Mouse (Mus musculus) stomach, embryonic 16.5 days (tissue): ENCODE measurements at regions not wholly inside any gene's neighbourhood (a gene's known extent, or its start where the extent isn't known, plus 50 kb on each side); places are given as distances from the start of the nearest gene placed in this dataset.

Experiments
- ATAC-seq: fragments of 200-750 bp; cut with Nextera tagmentation; 2 replicates; pipeline ENCODE4 v1.8.0; 2017; ENCODE audit warnings: moderate number of reproducible peaks, moderate TSS enrichment; ENCODE audit not compliant: insufficient read depth, low FRiP score
- H3K27ac ChIP-seq: fragments of 300-500 bp; sonication (generic); 2 replicates; pipeline ENCODE4 v1.5.1; 2014; ENCODE audit warnings: low read length
- H3K27me3 ChIP-seq: fragments of 300-500 bp; sonication (generic); 2 replicates; pipeline ENCODE4 v1.6.1; 2014; ENCODE audit warnings: low read length, control low read depth, mixed read lengths; ENCODE audit not compliant: control insufficient read depth, insufficient read depth
- H3K36me3 ChIP-seq: fragments of 300-500 bp; sonication (generic); 2 replicates; pipeline ENCODE4 v1.6.1; 2014; ENCODE audit warnings: low read length; ENCODE audit not compliant: control insufficient read depth, insufficient read depth
- H3K4me1 ChIP-seq: fragments of 300-500 bp; sonication (generic); 2 replicates; pipeline ENCODE4 v1.6.1; 2014; ENCODE audit warnings: low read length, control low read depth, mixed read lengths; ENCODE audit not compliant: control insufficient read depth, insufficient read depth
- H3K4me2 ChIP-seq: fragments of 300-500 bp; sonication (generic); 2 replicates; pipeline ENCODE4 v1.6.1; 2014; ENCODE audit warnings: low read depth, low read length, mixed read lengths
- H3K4me3 ChIP-seq: fragments of 300-500 bp; sonication (generic); replicated peaks from 2 replicates; pipeline ENCODE4 v1.5.1; 2014; ENCODE audit warnings: mild to moderate bottlenecking, low read length
- H3K9ac ChIP-seq: fragments of 300-500 bp; sonication (generic); 2 replicates; pipeline ENCODE4 v1.6.1; 2014; ENCODE audit warnings: low read length
- H3K9me3 ChIP-seq: fragments of 300-500 bp; sonication (generic); replicated peaks from 2 replicates; pipeline ENCODE4 v1.6.1; 2016; ENCODE audit warnings: low read length, control low read depth; ENCODE audit not compliant: control insufficient read depth
- WGBS: fragments of 180-500 bp; shearing (Covaris S2); extraction: QIAGEN DNeasy Blood & Tissue Kit; methylation state at CpG from one replicate; pipeline ENCODE4 v1.1.7; 2014; 5-methylcytosine and 5-hydroxymethylcytosine counted together

- no peaks in the 10 kb centered on the region for H3K36me3 ChIP-seq
- no peaks in the 10 kb centered on the region for H3K9me3 ChIP-seq
- H3K4me1 ChIP-seq, result no peaks in the 10 kb centered on the region
- no peak overlapping the region for H3K27ac ChIP-seq
- ATAC-seq, result no peak
- no peak overlapping the region for H3K9ac ChIP-seq
- WGBS, result 88% methylated on average over 10 of the region's 10 CpGs
- no peak overlapping the region for H3K4me2 ChIP-seq
- no peaks in the 10 kb centered on the region for H3K27me3 ChIP-seq
- H3K4me3 ChIP-seq, result no peak overlapping the region
These were observed 91.4 kb upstream of the Fam92a start for GRCm38 (mm10) chr4:12263197-12263596.

GRCm38 (mm10) chr4:12247994-12248393, 76.2 kb upstream of the Fam92a start:
- H3K4me2 ChIP-seq, result no peak overlapping the region

GRCm38 (mm10) chr4:12246595-12246994, 74.8 kb upstream of the Fam92a start:
- Histone ChIP-seq H3K4me1 (peaks cover 5% of the 10 kb centered on the region; the same call in 1 of the 2 replicates), H3K36me3 (no peaks in the 10 kb centered on the region), H3K9me3 (no peaks in the 10 kb centered on the region), H3K27ac (no peak overlapping the region), H3K27me3 (peaks cover 2% of the 10 kb centered on the region; the same call in 1 of the 2 replicates), H3K4me2 (no peak overlapping the region), H3K4me3 (no peak overlapping the region), H3K9ac (no peak overlapping the region)
- ATAC-seq, result no peak
- 79% methylated on average over 4 of the region's 4 CpGs for WGBS

More at GRCm38 (mm10) chr4:12247994-12248393, 76.2 kb upstream of the Fam92a start:
- Histone ChIP-seq H3K27ac (no peak overlapping the region), H3K9me3 (no peaks in the 10 kb centered on the region), H3K4me3 (no peak overlapping the region), H3K9ac (no peak overlapping the region), H3K4me1 (peaks cover 5% of the 10 kb centered on the region; the same call in 1 of the 2 replicates), H3K36me3 (no peaks in the 10 kb centered on the region), H3K27me3 (no peaks in the 10 kb centered on the region)
- no peak for ATAC-seq

GRCm38 (mm10) chr4:12240941-12241571, 69.2 kb upstream of the Fam92a start:
- H3K4me3 ChIP-seq, result peak overlapping the region; percentile 28
- H3K27me3 ChIP-seq, result peaks cover 4% of the 10 kb centered on the region; the same call in 1 of the 2 replicates
- ATAC-seq, result no peak
- H3K36me3 ChIP-seq, result no peaks in the 10 kb centered on the region
- no peaks in the 10 kb centered on the region for H3K9me3 ChIP-seq
- 3% methylated on average over 12 of the region's 12 CpGs for whole genome bisulfite sequencing
- H3K4me2 ChIP-seq, result peak overlapping the region; percentile 55
- H3K9ac ChIP-seq, result no peak overlapping the region
- peaks cover 5% of the 10 kb centered on the region; the same call in 1 of the 2 replicates for H3K4me1 ChIP-seq
- no peak overlapping the region for H3K27ac ChIP-seq

- ATAC-seq, result no peak
These were observed 58.9 kb upstream of the Fam92a start for GRCm38 (mm10) chr4:12230731-12231130.

More at GRCm38 (mm10) chr4:12230731-12231130, 58.9 kb upstream of the Fam92a start:
- Histone ChIP-seq H3K36me3 (no peaks in the 10 kb centered on the region), H3K9me3 (no peaks in the 10 kb centered on the region), H3K4me1 (no peaks in the 10 kb centered on the region), H3K27ac (no peak overlapping the region), H3K27me3 (no peaks in the 10 kb centered on the region), H3K4me2 (no peak overlapping the region), H3K9ac (no peak overlapping the region), H3K4me3 (no peak overlapping the region)
- 61% methylated on average over 1 of the region's 1 CpGs for WGBS
